Mouse (Mus musculus) olfactory bulb, adult 2 months (tissue): ENCODE data around the gene Slamf7. TPM values are rescaled to one million over a fixed set of nuclear protein-coding genes. Genes with fewer than 3 reads are reported as not detected.

Source experiments
- H3K27ac ChIP-seq: fragments of 200-500 bp; 2 replicates; pipeline ENCODE4 v1.5.1; 2012; ENCODE audit warnings: low read depth, low read length; ENCODE audit not compliant: insufficient read depth
- H3K4me1 ChIP-seq: fragments of 200-500 bp; 2 replicates; pipeline ENCODE4 v1.6.1; 2012; ENCODE audit warnings: low read length; ENCODE audit not compliant: control insufficient read depth, insufficient read depth
- H3K4me3 ChIP-seq: fragments of 200-500 bp; 2 replicates; pipeline ENCODE4 v1.5.1; 2012; ENCODE audit warnings: mild to moderate bottlenecking, low read depth, low read length, moderate library complexity; ENCODE audit not compliant: insufficient read depth
- CTCF ChIP-seq: fragments of 200-500 bp; IDR thresholded peaks from 2 replicates; pipeline ENCODE4 v1.5.1; 2012; ENCODE audit warnings: low read depth, mild to moderate bottlenecking, low read length, moderate library complexity; ENCODE audit not compliant: insufficient read depth
- POLR2A ChIP-seq: fragments of 200-500 bp; IDR thresholded peaks from 2 replicates; pipeline ENCODE4 v1.6.1; 2012; ENCODE audit warnings: mild to moderate bottlenecking, low read depth, low read length, moderate library complexity; ENCODE audit not compliant: insufficient read depth
- WGBS: fragments of 180-500 bp; shearing (Covaris S2); methylation state at CpG from one replicate; pipeline ENCODE4 v1.1.7; 2018; 5-methylcytosine and 5-hydroxymethylcytosine counted together
- polyA plus RNA-seq: library from polyadenylated mRNA; stranded (reverse); fragments of >200 nt; gene quantifications from 2 replicates; pipeline ENCODE4 v1.2.4, GENCODE M21; 2012; ENCODE audit warnings: low replicate concordance; ENCODE audit not compliant: missing spikeins, insufficient read depth, insufficient read length

The Slamf7 gene
- polyA plus RNA-seq, 1 experiment, result not detected

DNA sequence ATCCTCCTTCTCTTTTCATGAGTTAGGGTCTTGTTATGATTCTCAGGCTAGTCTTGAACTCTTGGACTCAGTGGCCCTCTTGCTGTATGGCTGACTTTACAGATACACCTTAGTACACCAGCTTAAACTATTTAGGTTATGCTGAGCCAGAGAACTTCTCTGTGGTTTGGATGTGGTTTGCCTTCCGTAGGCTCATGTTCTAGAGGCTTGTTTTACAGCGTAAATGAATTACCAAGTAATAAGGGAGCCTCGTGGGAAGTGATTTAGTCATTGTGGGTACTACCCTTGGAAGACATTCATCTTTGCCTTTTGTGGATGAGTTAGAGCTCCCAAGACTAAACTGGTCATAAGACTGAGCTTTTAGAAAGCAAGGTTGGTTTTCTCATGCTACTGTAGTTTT lies 25.0 kb downstream of the Slamf7 start:
- no peak overlapping the region for H3K27ac ChIP-seq
- WGBS, result 83% methylated on average over 3 of the region's 3 CpGs
- H3K4me1 ChIP-seq, result 0 out of 2 replicates have a peak, but pooled peaks cover 2% of the 10 kb centered on the region
- no peak overlapping the region for H3K4me3 ChIP-seq
- no peak for TF ChIP-seq POLR2A

DNA sequence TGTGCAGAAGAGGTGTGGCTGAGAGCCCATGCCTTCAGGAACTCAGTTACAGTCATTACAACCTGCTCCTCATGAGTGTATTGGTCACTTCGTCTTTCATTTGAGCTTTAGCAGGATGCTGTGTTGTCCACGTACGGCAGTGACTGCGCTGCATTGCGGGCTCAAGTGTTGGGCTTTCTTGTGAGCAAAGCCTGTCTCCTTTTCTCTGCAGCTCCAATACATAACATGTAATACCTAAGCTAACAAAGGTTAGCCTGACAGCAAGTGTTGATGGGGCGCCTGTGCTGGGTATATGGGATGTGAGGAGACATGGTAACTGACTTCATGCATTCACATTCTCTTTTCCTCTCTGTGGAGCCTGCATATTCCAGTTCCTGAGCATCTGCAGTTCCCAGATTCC lies 32.7 kb downstream of the Slamf7 start:
- WGBS, result 93% methylated on average over 6 of the region's 6 CpGs
- TF ChIP-seq CTCF (no peak), POLR2A (no peak)
- Histone ChIP-seq H3K4me3 (no peak overlapping the region), H3K4me1 (peaks cover 4% of the 10 kb centered on the region), H3K27ac (no peak overlapping the region)

DNA sequence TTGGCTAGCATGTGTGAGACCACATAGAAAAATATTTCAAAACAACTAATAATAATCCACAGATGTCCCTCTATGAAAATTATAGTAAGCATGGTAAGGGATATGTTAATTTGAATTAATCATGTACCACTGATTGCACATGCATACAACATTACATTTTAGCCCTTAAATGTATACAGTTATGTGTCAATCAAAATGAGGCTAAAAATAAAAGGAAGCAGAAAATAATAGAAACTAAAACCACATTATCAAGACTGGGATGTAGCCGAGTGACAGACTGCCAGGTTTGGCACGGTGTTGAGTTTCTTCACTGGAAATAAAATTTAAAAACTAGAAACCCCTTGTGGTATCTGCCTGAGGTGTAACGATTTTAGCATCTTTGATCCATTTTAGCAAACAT lies 33.2 kb downstream of the Slamf7 start:
- Histone ChIP-seq H3K4me1 (peaks cover 4% of the 10 kb centered on the region), H3K4me3 (no peak overlapping the region), H3K27ac (no peak overlapping the region)
- TF ChIP-seq CTCF (no peak), POLR2A (no peak)
- 88% methylated on average over 3 of the region's 3 CpGs for WGBS

DNA sequence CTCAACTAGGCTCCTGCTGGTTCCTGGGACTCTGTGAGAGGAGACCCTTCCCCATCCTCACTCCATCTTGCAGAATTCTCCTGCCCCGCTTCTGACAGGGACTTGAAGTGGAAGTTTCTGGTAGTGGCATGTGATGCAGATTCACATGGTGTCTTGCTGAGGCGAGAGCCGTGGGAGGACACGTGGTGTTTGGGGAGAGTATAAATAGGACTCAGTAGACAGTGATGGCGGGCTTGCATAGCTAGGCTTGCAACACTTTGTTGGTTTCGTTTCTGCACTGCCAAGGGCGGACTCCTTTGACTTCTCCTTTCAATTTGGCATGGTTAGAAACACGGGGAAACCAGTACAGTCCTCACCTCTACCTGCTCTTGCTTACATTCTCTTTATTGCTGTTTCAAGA lies 33.8 kb downstream of the Slamf7 start:
- TF ChIP-seq POLR2A, result no peak
- no peak for TF ChIP-seq CTCF
- H3K27ac ChIP-seq, result no peak overlapping the region
- WGBS, result 54% methylated on average over 8 of the region's 8 CpGs
- H3K4me3 ChIP-seq, result no peak overlapping the region
- H3K4me1 ChIP-seq, result peaks cover 4% of the 10 kb centered on the region

DNA sequence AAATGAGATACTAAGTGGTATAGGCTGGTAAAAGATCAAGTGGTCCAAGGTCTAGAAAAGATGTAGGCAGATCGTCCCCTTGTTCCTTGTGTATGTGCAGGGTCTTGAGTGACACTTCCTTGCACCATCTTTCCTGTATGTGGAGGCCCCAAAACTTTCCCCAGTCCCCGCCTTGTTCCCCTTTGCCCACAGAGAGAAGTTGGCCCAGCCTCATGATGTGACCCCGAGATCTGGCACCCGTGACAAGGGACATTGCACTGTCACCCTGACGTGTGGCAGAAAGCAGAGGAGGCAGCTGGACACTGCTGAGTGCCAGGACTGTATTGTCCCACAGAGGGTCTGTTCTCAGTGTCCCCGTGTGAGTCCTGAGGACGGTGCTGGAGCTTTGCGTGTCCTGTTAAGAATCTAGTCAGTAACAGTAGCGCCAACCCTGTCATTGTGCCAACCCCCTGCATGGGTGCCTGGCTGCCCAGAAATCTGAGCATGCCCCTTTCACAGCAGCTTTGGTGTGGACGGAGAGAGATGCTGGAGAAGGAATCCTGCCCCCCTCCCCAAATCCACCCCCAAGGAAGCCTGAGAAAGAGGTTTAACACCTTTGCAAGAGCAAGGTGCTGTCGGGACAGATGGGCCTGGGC lies 35.8 kb downstream of the Slamf7 start:
- no peak overlapping the region for H3K4me3 ChIP-seq
- 63% methylated on average over 11 of the region's 11 CpGs for whole genome bisulfite sequencing
- H3K4me1 ChIP-seq, result peaks cover 4% of the 10 kb centered on the region
- no peak for TF ChIP-seq CTCF
- TF ChIP-seq POLR2A, result no peak
- no peak overlapping the region for H3K27ac ChIP-seq

DNA sequence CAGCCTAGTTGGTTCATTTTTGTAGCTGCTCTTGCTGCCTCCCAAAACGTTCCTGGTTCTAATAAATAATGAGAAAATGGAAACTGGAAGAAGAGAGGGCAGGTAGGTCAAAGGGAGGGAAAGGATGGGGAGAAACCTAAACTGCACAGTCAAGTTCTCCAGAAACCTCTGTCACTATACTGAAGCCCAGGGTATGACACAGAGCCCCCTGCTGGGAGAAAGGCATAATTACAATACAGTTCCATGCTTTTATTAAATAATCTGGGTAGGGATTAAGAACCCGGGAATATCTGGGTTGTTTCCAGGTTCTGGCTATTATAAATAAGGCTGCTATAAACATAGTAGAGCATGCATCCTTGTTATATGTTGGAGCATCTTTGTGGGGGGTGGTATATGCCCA lies 38.9 kb downstream of the Slamf7 start:
- 39% methylated on average over 2 of the region's 2 CpGs for WGBS
- Histone ChIP-seq H3K4me1 (peaks cover 2% of the 10 kb centered on the region), H3K27ac (no peak overlapping the region), H3K4me3 (no peak overlapping the region)
- TF ChIP-seq CTCF, result no peak
- TF ChIP-seq POLR2A, result no peak

DNA sequence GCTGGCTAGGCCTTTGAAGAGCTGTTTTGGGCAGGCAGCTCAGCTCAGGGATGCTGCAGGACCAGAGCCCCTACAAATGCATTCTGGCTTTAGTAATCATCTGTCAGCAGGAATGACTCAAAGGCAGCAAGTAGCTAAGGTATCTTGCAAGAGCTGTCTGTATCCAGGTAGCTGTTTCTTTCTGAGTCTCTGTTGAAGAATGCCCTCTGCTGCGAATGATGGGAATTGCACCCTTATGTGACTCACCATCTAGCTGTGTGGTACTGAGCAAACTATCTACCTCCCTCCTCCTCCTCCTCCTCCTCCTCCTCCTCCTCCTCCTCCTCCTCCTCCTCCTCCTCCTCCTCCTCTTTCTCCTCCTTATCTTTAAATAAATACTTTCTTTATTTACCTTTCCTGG lies 42.1 kb downstream of the Slamf7 start:
- Histone ChIP-seq H3K27ac (no peak overlapping the region), H3K4me1 (no peaks in the 10 kb centered on the region), H3K4me3 (no peak overlapping the region)
- TF ChIP-seq CTCF, result no peak
- TF ChIP-seq POLR2A, result no peak
- WGBS, result 43% methylated on average over 1 of the region's 1 CpGs

DNA sequence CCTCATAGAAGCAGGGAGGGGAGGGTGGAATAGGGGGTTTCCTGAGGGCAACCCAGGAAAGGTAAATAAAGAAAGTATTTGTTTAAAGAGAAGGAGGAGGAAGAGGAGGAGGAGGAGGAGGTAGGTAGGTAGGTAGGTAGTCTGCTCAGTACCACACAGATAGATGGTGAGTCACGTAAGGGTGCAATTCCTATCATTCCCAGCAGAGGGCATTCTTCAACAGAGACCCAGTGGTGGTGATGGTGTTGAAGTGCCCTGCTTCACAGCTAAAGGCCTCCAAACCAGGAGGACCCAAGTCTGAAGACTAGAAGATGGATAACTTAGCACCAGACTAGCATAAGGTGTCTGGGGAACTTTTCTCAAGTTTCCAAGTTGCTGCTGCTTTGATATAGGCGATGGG lies 42.8 kb downstream of the Slamf7 start:
- H3K27ac ChIP-seq, result no peak overlapping the region
- no peak overlapping the region for H3K4me3 ChIP-seq
- TF ChIP-seq CTCF (no peak), POLR2A (no peak)
- 97% methylated on average over 2 of the region's 2 CpGs for WGBS
- H3K4me1 ChIP-seq, result no peaks in the 10 kb centered on the region

DNA sequence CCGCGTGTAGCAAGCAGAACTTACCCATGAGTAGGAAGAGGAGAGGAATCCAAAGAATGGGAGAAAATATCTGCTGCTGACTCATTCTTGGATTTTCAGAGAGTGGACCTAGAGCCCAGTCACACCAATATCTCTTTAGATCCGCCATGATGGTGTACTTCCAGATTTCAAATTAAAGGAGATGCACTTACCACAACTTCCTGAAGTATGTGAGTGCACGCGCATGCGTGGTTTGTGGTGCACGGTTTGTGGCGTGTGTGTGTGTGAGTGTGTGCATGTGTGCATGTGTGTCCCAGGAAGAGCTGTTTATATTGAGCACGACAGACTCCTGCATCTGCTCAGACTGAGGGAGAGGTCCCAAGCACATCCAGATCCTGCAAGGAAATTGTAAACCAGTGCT lies 45.7 kb downstream of the Slamf7 start, which contains the start of gene Ly9:
TSS of gene Ly9 (minus strand) at position 235 of the 400 bp plus-strand sequence.
- Histone ChIP-seq H3K4me1 (no peaks in the 10 kb centered on the region), H3K4me3 (no peak within 1 kb of the TSS), H3K27ac (no peak within 1 kb of the TSS)
- TF ChIP-seq CTCF (no peak), POLR2A (no peak)
- WGBS, result 83% methylated on average over 9 of the region's 9 CpGs

DNA sequence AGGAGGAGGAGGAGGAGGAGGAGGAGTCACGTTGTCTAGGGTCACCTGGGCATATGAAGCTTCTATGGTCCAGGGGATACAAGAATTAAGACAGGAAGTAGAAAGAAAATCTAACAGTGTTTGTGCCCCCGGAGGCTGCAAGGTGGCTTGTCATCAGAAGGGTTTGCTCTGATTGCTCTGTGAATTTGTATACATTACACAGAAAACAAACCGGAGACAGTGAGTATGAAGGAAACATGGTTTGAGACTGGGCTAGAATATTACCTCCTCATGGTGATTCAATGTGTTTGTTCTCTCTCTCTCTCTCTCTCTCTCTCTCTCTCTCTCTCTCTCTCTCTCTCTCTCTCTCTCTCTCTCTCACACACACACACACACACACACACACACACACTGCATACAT lies 46.2 kb downstream of the Slamf7 start:
- no peaks in the 10 kb centered on the region for H3K4me1 ChIP-seq
- H3K27ac ChIP-seq, result no peak overlapping the region
- no peak for TF ChIP-seq CTCF
- no peak for TF ChIP-seq POLR2A
- 68% methylated on average over 3 of the region's 3 CpGs for WGBS
- H3K4me3 ChIP-seq, result no peak overlapping the region
